Mouse (Mus musculus): ENCODE results near the gene Slc6a9. TPM values are rescaled to one million over a fixed set of nuclear protein-coding genes. Genes with fewer than 3 reads are reported as not detected.

Gene Slc6a9
- polyA plus RNA-seq, 1 experiment from 2014 or later = 16.5 TPM

GRCm38 (mm10) chr4:117923450-117923849, 89.1 kb downstream of the Slc6a9 start:
- H3K36me3 ChIP-seq = peaks cover 9% of the 10 kb centered on the region; the same call in 1 of the 2 replicates
- H3K27me3 ChIP-seq = peaks cover 51% of the 10 kb centered on the region
- H3K9me3 ChIP-seq = no peaks in the 10 kb centered on the region
- ATAC-seq (ENCODE audit: insufficient number of reproducible peaks, insufficient read depth, low FRiP score, low TSS enrichment, low read depth) = no peak
- H3K9ac ChIP-seq (replicated peaks) = no peak overlapping the region
- no peak overlapping the region for H3K4me2 ChIP-seq
- H3K4me3 ChIP-seq (replicated peaks) = no peak overlapping the region
- peaks cover 23% of the 10 kb centered on the region for H3K4me1 ChIP-seq (replicated peaks)
- WGBS = 61% methylated on average over 2 of the region's 2 CpGs
- H3K27ac ChIP-seq = no peak overlapping the region

Other genes with a start within 250 kb of the Slc6a9 start
- 87.0 and 87.5 TPM in 2 replicates for gene Dmap1, start 152.2 kb upstream of the Slc6a9 start, polyA plus RNA-seq (2016; fragmentation: Nextera tagmentation; extraction: Ambion mirVana)
- gene Gm12845, start 110.1 kb upstream of the Slc6a9 start, polyA plus RNA-seq (2016; fragmentation: Nextera tagmentation; extraction: Ambion mirVana) = not detected in 2 replicates
- gene Klf17, start 68.9 kb upstream of the Slc6a9 start, polyA plus RNA-seq (2016; fragmentation: Nextera tagmentation; extraction: Ambion mirVana) = not detected in 2 replicates
- 2.2 and 2.7 TPM in 2 replicates for gene Ccdc24, start 38.1 kb downstream of the Slc6a9 start, polyA plus RNA-seq (2016; fragmentation: Nextera tagmentation; extraction: Ambion mirVana)
- 36.4 and 39.8 TPM in 2 replicates for gene B4galt2, start 49.0 kb downstream of the Slc6a9 start, polyA plus RNA-seq (2016; fragmentation: Nextera tagmentation; extraction: Ambion mirVana)
- gene Atp6v0b, start 52.8 kb downstream of the Slc6a9 start, polyA plus RNA-seq (2016; fragmentation: Nextera tagmentation; extraction: Ambion mirVana) = 160 and 175 TPM in 2 replicates
- 18.3 and 18.8 TPM in 2 replicates for gene Dph2, start 57.5 kb downstream of the Slc6a9 start, polyA plus RNA-seq (2016; fragmentation: Nextera tagmentation; extraction: Ambion mirVana)
- gene Ipo13, start 80.5 kb downstream of the Slc6a9 start, polyA plus RNA-seq (2016; fragmentation: Nextera tagmentation; extraction: Ambion mirVana) = 40.3 and 48.1 TPM in 2 replicates
- 16.4 and 16.8 TPM in 2 replicates for gene Artn, start 95.3 kb downstream of the Slc6a9 start, polyA plus RNA-seq (2016; fragmentation: Nextera tagmentation; extraction: Ambion mirVana)

Measured in limb, embryonic 12.5 days (tissue).